Mouse (Mus musculus): Measurements from ENCODE around the gene Prkg1. TPM values are rescaled to one million over a fixed set of nuclear protein-coding genes. Genes with fewer than 3 reads are reported as not detected.

Prkg1 gene
- total RNA-seq, 2 experiments from 2014 or later: 0.75 to 1.1 TPM

DNA sequence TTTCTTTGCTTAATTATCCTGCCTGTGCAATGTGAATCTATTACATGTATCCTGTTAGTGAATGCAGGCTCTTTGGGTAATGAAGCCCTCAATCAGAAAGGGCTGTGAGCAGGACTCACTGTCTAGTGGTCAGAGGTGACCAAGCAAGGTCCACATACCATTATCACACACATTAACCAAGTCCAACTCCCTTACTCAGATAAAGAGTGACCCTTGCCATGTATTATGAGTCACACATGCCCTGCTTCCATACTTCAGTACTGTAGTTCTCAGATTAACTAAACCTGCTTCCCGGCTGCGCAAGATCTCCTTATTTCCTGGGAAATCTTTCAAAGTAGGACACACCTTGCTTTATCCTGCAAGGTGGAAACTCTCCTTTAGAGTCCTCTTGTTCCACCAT, 1073.6 kb downstream of the Prkg1 start:
- ATAC-seq (replicated peaks; ENCODE audit: poor library complexity): no peak

DNA sequence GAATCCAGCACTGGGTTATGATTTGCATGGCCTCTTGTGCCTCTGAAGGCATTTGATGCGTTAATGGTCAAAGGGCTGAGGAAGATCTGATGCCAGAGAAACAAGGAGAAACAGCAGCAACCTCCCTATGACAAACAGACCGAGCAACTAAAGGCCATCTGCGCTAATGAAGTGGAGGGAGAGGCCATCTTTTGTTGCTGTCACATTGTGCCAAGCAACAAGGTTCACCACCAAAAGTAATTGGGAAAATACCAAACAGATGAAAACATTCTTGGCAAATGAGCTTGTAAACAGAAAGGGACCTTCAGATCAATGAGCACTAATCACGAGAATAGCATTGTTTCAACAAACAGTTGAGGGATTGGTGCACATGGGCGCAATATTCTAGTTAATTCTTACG, 1074.1 kb downstream of the Prkg1 start:
- no peak for ATAC-seq (replicated peaks; ENCODE audit: poor library complexity)

DNA sequence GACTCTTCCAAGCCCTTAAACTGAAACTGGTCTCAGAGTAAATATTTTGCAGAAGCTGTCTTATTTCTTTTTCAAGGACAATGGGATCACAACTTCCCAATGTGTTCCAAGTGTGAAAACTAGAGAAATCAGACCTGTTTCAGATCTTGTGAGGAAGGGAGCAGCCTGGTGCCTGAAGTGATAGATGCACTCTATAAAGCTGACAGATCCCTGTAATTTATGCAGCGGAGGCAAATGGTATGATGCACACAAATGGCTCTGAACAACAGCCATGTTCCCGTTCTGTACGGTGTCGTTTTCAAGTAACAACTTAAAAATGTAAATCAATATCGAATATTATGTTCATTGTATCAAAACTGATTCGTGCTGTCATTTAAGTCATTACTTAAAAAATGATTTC, 1076.9 kb downstream of the Prkg1 start:
- no peak for ATAC-seq (replicated peaks; ENCODE audit: poor library complexity)

DNA sequence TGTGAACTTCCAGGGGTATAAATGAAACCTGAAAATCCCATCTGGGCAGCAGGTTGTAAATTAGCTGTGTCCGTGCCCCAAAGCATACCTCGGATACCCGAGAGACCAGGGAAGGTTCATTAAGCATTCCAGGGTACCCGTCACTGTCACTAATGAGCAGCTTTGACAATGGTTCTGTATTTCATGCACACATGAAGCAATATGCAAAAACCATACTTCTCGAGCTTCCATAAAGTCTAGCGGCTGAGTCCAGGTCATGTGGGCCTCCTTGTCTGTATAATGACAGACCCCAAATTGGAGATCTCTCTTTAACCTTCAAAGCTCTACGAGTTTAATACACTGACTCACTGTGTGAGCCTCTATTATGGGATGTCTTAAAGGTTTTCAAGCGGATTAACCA, 1088.5 kb downstream of the Prkg1 start:
- ATAC-seq (replicated peaks; ENCODE audit: poor library complexity): no peak

DNA sequence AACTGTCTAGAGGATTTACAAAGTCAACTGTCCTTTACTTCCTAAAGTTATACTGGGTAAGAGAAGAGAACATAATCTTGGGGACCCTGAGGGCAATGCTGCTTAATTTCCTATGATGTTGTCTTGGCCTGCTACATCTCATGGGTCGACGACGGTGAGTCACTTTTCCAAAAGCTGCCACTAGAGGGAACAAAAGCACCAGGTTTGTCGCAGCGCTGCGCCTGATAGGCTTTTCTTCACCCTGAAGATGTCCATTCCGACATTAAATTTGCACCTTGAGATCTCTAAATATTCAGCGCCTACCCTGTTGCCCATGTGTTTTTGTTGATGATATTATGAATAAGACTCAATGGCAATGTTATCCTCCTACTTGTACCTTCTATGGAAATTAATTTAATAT, 1100.6 kb downstream of the Prkg1 start:
- peak; percentile 77 for ATAC-seq (replicated peaks; ENCODE audit: poor library complexity)

DNA sequence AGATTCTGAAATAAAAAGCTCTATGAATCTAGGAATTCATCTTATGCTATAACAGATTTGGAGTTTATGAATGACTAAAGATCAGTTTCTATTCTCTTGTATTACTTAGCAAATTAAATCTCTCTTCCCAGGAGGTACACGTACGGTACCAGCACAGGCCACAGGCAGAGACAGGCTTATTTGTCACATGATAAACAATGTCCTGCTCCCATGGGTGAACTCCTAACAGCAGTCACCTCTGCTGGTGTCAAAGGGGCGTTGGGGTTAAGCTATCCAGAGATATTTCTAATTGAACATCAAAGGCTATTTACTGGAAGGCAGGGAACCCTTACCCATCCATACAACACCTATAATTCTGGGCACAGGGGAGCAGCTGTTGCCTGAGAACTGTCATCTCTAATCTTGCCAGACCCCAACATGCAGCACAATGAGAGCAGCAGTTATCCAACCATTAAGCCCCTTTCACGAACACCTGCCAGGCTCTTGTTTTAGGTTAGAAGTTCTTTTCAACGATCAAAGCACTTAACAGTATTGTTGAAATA, 1122.1 kb downstream of the Prkg1 start:
- ATAC-seq (replicated peaks; ENCODE audit: poor library complexity): no peak

DNA sequence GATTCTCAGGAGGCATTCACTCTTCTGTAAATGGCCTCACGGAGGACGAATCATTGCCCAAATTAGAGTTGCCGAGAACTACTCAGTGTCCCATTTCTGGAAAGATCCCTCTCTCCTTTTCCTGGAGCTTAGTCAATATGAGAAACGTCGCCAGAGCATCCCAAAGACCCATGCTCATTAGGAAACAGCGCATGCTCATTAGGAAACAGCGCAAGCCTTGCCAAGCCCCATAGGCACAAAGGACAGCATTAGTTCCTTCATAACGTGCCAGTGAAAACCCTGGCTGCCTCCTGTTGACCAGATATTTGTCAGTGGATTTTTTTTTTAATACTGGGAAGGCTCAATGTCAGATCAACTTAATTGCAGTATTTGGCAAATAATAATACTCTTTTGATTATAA, 1127.4 kb downstream of the Prkg1 start:
- no peak for ATAC-seq (replicated peaks; ENCODE audit: poor library complexity)

DNA sequence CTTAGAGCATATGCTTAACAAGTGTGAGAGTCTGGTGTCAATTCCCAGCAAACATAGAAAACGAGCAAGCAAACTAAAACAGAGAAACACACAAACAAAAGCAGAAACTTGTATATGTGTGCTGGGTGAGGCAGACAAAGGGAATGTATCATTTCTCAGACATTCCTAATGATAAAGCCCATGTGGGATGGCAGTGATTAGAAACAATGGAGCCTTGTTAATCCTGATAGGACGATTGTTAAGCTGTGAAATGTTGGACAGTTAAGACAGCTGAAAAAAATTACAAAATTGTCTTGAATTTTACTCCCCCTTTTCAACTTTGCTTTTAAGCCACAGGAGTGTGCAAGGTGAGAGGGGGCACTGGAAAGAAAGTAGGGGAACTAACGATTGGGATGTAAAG, 1133.8 kb downstream of the Prkg1 start:
- no peak for ATAC-seq (replicated peaks; ENCODE audit: poor library complexity)

DNA sequence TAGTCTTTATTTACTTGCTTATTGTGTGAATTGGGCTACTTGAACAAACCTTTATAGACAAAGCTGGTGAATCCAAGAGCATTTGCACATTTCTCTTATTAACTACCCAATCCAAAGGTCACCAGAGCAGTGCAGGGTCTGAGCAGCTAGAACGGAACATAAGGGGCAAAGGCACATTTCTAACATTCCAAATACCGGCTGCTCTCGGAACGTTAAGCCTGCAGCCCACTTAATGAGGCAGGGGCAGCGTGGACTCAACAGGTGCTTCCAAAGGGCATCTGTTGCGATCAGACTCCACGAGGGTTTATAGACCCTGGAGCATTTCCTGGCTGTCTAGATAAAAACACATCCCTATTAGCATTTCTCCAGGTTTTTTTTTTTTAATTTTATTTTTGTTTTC, 1138.8 kb downstream of the Prkg1 start:
- ATAC-seq (replicated peaks; ENCODE audit: poor library complexity): no peak

DNA sequence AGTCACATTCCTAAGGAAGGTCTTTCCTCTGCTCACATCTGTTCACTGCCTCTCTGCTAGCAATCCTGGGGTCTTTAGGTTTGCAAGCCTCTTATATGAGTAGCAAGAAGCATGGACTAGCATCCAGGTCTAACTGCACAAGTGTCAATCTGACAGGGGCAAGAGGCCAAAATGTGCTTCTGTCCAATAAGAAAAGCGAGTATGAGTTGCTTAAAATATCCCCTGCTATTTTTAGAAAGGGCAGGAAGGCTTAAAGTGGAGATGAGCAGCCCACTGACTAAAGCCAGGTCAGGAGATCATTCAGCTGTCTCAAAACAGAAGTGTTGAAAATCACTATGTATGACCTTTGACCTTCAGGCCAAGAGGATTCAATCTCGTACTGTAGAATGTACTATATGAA, 1139.4 kb downstream of the Prkg1 start:
- ATAC-seq (replicated peaks; ENCODE audit: poor library complexity): no peak

DNA sequence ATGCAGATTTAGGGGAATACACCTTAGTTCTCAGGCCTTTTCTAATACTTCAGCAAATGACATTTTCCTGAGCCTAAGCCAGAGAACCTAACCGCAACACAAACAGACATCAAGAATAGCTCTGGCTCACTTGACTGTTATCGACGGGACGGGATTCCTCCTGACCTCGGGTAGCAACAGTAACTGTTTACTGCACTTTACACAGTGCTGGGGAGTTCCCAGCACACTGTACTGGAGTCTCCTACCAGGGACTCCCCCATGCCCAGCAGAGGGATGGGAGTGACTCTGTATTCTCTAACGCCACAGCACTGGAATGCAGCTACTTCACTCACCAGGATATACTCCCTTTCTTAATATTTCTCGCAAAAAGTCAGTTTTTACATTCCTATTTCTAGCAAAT, 1141.2 kb downstream of the Prkg1 start:
- no peak for ATAC-seq (replicated peaks; ENCODE audit: poor library complexity)

DNA sequence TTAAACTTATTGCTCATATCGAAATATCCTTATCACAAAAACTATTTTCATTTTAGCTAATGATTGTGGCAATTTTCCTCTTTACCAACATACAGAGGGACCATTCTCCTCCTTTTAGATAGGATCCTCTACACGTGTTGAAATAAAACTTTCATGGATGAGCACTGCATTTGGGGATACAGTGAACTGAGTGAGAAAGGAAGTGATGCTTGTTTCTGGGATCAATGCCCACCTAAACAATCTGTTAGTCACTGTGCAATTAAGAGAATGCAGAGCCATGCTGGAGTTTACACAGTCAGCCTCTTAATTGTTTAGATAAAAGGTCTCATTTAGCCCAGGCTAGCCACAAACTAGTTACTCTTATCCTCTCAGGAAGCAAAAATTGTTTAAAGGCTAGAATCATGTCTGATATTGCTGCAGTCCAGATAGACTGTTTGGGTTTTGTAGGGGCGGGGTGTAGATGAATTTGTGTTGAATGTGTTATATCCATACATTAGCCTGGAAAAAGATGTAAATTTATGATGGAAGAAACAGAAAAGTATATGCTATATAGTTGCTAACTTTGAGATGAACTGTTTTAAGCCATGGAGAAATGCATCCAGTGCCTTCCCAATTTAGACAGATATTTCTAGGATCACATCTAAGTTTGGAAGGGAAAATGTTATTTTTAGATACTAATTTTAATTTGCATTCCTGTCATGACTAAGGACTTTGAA, 1151.5 kb downstream of the Prkg1 start:
- ATAC-seq (replicated peaks; ENCODE audit: poor library complexity): no peak

DNA sequence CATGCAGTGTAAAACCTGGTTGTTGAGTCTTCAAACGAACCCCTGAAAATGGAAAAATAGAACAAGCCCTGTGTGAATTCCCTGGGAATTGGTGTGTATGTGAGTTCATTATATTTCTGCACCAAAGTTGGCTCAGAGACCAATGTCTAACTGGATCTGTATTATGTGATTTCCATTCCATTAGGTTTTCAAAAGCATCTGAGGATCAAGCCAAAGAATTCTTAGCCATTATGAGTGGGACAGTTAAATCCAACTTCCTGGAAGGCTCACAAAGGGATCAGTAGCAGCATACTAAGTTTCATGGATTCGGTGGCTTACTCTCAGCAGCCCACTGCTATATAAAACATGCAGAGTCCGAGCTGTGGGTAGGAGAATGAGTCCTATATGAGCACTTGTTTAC, 1178.5 kb downstream of the Prkg1 start:
- ATAC-seq (replicated peaks; ENCODE audit: poor library complexity): no peak

DNA sequence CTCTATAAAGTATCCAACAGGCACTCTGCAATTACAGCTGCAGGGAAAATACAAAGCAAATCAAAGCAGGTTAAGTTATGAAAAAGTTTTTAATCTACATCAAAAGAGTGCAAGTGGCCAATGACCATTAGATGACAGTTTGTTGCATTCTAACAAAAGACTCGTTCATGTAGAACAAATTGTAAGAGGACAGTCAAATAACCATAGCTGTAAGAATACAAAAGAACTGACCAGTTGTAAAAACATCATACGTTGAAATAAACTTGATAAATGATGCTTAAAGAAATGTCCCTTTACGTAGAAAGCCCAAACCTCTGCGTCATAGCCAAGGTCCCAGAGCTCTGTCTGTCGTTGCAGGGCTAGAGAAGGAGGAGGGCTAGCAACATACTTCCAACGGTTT, 1200.3 kb downstream of the Prkg1 start:
- no peak for ATAC-seq (replicated peaks; ENCODE audit: poor library complexity)

DNA sequence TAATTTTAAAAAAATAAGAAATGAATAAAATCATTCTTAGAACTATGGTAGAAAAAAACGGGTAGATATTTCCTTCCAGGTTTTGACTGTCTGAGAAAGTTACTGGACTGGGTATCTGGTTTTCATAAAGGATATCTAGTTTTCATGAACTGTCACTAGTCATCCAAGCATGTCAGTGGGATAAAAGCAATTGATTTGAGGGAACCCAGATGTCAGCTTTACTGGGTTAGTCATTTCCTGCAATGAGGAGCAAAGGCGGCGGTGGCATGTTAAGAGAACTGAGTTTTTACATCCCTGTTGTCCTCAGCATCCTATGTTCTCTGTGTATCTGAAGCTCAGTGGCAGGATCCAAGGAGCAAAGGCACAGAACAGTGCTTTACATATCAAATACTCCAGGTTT, 1201.0 kb downstream of the Prkg1 start:
- no peak for ATAC-seq (replicated peaks; ENCODE audit: poor library complexity)

DNA sequence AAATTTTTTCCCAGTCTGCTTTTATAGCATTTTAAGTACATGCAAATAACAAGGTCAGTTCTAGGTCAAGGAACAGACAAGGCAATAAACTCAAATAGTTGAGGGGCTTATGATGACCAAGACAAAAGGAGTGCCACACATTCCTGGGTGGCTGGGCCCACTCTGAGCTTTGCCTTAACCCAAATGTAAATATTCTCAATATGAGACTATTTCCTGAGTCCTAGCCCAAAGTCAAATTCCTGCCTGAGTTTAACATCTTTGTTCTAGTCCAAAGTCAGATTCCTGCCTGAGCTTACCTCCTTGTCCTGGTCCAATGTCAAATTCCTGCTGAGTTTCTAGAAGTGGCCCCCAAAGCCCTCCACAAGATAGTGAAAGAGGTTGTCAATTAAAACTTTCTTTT, 1206.8 kb downstream of the Prkg1 start:
- no peak for ATAC-seq (replicated peaks; ENCODE audit: poor library complexity)

DNA sequence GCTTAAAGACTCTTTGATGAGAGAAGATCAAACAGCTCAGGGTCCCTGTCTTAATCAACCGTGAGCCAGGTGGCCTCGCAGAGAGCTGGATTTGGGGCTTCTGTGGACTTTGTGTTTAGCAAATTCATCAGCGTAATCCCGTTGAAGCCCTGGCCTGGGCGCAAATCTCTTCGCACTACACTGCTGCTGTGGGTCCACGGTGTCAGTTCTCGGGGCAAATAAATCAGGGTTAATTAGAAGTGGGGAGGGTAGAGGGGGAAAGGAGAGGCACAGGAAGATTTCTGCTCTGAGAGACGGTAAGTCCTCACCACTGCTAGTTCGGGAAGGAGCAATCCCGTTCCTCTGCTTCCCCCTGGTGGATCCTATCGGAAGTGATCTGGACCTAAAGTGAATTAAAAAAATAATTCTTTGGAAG, 1210.4 kb downstream of the Prkg1 start:
- ATAC-seq (replicated peaks; ENCODE audit: poor library complexity): peak; percentile 74

DNA sequence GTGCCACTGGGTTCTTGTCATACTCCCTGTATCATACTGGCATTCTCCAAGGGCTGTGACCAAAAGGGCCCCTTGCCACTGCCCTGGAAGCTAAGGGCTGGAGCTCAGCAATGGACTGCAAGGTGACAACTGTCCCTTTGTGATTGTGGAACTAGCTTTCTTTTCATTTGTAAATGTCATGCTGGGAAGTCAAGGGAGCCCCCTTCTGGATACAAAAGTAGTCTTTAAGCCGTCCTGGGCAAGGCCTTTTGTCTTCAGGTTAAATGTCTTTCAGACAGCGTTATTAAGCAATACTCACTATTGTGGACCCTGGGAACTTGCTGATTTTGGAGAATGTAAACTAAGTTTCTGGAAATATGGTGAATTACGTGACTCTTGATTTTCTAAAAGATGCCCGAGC, 1211.1 kb downstream of the Prkg1 start:
- ATAC-seq (replicated peaks; ENCODE audit: poor library complexity): no peak

DNA sequence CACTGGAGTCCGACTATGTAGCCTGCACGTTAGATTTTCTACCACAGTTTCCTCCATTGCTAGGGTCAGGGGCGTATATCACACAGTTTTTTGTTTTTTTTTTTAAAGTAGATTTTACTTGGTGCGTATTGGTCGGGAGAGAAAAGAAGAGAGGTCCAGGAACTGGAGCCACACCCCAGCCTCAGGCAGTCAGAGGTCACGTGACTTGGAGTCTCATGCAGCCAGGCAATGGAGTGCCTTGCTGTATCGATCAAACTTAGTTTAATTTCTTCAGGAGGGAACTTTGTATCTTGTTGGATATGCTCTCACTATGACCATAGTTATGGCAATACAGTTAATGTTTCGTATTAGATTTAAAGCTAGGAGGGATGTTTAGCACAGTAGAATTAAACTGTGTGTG, 1212.6 kb downstream of the Prkg1 start:
- ATAC-seq (replicated peaks; ENCODE audit: poor library complexity): no peak

DNA sequence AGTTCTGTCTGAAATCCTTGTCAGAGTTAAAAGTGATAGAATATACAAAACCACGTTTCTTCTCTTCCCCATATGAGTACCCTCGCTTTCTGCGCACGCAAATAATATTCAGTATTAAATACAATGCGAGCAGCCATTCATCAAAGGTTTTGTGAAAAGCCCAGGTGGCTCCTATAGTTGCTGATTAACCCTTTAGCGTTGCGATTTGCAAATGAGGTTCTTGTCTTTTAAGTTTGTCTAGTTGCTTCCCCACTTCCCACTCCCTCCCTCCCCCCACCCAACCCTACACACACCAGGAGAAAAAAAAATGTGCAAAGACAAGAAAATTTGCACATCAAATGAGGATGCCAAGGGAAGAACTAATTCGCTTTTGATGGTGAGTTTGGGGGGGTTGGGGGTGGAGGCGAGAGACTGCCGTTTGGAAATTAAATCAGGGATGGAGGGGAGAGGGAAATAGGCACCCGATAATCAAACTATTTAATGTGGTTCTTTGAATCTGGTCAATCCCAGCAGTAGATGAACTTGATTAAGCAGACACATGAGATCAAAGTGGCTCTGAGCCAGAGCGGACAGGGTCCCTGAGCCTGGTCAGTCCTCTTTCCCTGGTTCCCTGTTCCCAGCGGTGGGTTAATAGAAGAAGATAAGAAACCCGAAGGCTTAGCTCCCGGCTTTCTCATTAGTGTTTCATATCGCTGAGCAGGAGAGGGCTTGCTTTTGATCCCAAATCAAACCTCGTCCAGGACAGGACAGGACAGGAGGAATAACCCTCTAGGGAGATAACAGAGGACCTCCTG, 1214.8 kb downstream of the Prkg1 start:
- no peak for ATAC-seq (replicated peaks; ENCODE audit: poor library complexity)

DNA sequence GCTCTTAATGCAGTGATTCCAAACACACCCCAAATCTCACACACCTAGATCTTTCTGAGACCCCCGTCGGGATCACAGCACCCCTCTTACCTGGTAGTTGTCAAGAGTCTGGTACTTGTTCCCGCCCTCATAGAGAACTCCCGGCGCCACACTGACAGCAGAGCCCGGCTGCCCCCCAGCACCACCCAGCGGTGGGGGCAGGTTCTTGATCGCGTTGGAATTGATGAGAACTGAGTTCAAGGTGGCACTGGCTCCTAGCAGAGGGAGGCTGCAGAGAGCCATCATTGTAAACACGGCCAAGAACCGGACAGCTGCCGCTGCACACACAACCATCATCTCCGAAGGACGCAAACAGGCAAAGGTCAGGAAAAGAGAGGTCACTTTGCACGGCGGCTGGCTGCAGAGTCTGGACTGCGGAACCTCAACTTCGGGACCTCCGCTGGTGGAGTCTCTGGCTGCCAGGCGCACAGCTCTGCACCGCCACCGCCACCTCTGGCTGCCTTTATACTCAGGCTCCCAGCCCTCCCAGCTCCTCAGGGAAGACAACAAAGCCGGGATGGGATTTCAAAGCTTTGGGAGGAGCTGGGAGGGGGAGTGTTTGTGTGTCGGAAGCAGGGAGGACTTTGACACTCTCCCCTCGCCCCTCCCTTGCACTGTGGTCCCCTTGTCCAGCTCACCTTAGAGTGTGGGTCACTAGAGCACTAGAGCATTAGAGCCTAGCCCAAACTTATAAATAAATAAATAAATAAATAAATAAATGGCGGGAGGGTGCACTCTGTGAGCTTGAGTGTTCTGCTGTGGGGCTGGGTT, 1215.6 kb downstream of the Prkg1 start, which contains the start of gene Dkk1:
Dkk1 (minus strand) TSS at position 622 of the 810 bp plus-strand sequence.
- ATAC-seq (replicated peaks; ENCODE audit: poor library complexity): peak; percentile 60

Data from megakaryocyte progenitor cell, adult 5-6 weeks (primary cell).